Mouse (Mus musculus): Measurements from ENCODE around the gene Cmss1. TPM values are rescaled to one million over a fixed set of nuclear protein-coding genes. Genes with fewer than 3 reads are reported as not detected.
A peak's percentile ranks its signal among the peaks of the same experiment; 100 is the strongest.

Cmss1 gene
- polyA plus RNA-seq, 1 experiment from 2014 or later: 40.5 TPM

DNA sequence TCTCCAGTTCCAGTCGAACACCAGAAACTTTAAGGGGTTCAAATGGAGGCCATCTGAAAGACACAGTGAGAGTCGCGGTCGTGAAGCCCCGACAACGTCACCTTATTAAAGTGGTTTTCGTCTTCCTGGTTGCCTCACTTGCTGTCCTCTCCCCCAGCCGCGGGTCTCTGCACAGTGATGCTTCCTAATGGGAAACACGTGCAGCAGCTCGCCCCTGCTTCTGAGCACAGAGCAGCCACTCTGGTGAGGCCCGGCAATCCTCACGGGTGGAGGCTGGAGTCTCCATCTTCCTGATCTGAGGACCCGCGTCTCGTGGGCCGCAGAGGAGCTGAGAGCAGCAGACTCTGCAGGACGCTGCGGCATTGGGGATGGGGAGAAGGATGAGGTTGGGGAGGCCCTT, 302.9 kb downstream of the Cmss1 start:
- Histone ChIP-seq H3K27ac (no peak overlapping the region), H3K9me3 (replicated peaks) (no peaks in the 10 kb centered on the region), H3K27me3 (no peaks in the 10 kb centered on the region), H3K4me1 (peaks cover 6% of the 10 kb centered on the region; the same call in 1 of the 2 replicates), H3K36me3 (no peaks in the 10 kb centered on the region), H3K4me2 (replicated peaks) (peak overlapping the region; percentile 25; the same call in 1 of the 2 replicates), H3K4me3 (no peak overlapping the region), H3K9ac (no peak overlapping the region)
- no peak for ATAC-seq (ENCODE audit: low FRiP score)
- WGBS: 50% methylated on average over 19 of the region's 19 CpGs

DNA sequence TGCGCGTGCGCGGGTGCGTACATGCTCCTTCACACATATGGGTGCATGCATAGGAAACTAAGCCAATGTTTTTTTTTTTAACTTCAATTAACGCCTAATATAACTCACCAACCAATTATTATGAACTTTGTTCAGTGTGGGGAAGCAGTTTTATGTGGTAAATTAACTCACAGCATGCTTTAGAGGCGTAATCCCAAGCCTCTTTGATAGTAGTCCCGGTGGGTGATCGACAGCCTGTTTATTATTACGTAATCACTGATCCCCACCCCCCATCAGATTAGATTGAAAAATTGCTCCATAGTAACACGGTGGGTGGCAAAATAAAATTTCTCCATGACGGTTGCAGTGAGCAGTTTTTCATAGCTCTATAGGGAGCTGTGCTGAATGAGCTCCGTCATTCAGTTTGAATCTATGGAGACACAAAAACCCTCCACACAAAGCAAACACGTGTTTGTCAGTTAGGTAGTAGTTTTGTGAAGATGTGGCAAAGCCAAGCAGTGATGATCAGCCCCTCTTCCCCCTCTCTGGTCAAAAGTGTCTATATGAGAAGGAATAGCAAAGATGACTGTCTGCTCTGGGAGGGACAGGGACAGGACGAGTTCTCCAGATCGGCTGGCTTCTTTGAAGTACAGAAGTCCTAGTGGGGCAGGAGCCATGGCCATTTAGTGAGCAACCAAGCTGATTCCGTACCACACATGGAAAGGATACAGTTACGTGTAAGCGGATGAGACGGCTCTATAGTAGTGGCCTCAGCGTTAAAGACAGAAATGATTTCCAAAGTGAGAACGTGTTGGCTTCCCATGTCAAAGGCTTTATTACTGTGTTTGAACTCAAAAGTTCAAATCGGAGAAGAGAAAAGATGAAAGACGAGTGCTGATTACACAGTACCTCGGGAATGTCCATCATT, 303.6 kb downstream of the Cmss1 start:
- no peak overlapping the region for H3K27ac ChIP-seq
- 65% methylated on average over 25 of the region's 25 CpGs for WGBS
- 0 out of 2 replicates have a peak, but pooled peaks have one; percentile 29 for ATAC-seq (ENCODE audit: low FRiP score)

DNA sequence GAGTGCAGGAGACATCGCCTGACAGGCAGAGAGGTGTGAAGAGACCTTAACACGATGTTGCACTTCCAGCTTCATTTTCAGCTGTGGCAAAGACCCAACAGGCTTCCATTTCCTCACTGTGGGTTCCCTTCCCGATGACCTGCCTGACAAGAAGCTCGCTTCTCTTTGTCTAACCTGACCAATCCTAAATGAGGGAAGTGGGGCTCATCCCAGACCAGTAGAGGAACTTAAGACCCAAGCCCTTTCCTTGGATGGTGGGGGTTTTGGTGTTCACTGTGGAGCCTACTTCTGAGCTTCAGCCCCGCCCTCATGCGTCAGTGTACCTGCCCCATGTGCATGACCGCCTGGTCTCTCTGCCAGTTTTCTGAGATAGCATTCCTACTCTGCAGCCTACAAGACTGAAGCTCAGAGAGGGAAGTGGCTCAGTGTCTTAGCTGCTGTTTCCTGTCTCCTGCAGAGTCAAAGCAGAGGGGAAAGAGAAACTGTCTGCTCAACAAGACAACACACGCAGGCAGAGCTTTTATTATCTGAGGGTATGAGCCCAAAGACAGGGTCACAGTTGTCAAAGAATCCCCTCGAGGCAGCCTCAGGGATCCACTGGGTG, 305.1 kb downstream of the Cmss1 start:
- no peaks in the 10 kb centered on the region for H3K27me3 ChIP-seq
- H3K36me3 ChIP-seq: no peaks in the 10 kb centered on the region
- H3K27ac ChIP-seq: no peak overlapping the region
- no peak overlapping the region for H3K4me3 ChIP-seq
- H3K9ac ChIP-seq: no peak overlapping the region
- H3K4me1 ChIP-seq: peaks cover 6% of the 10 kb centered on the region; the same call in 1 of the 2 replicates
- H3K4me2 ChIP-seq (replicated peaks): no peak overlapping the region
- no peak for ATAC-seq (ENCODE audit: low FRiP score)
- 81% methylated on average over 9 of the region's 9 CpGs for WGBS
- no peaks in the 10 kb centered on the region for H3K9me3 ChIP-seq (replicated peaks)

More for the DNA sequence above, 303.6 kb downstream of the Cmss1 start:
- Histone ChIP-seq H3K36me3 (no peaks in the 10 kb centered on the region), H3K4me1 (peaks cover 6% of the 10 kb centered on the region; the same call in 1 of the 2 replicates), H3K9me3 (replicated peaks) (no peaks in the 10 kb centered on the region), H3K4me2 (replicated peaks) (0 out of 2 replicates have a peak overlapping the region, but pooled peaks have one; percentile 25), H3K4me3 (no peak overlapping the region), H3K27me3 (no peaks in the 10 kb centered on the region), H3K9ac (no peak overlapping the region)

DNA sequence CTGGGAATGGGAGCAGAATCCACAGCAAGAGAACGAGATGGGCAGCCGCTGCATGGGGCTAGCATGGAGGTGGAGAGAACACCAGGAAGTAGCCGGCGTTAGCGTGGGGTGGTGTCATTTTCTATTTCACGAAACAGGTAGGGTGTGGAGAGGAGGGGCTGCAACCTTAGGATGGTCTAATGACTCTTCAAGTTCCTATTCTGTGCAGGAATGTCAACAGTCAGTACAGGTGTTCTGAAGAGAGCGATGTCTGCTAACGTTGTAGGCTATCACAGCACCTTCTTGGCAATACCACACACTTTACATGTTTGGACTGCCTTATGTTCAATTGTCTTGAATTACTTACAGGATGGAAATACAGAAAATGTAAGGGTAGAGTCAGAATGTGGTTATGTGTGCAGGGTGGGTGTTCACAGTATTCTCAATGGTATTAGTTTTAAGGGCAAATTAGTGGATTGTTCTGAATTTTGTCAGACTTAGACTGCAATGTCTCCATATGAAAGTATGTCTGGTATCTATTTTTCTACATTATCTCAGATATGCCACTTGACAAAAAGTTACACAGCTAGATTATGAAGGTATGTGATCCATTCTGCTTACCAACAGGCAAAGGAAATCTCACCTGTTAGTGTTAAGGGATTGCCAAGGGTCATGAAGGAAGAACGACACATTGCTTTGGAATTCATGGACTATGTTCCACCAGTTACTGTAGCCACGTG, 311.3 kb downstream of the Cmss1 start:
- 85% methylated on average over 10 of the region's 10 CpGs for WGBS
- ATAC-seq (ENCODE audit: low FRiP score): no peak
- no peaks in the 10 kb centered on the region for H3K27me3 ChIP-seq

DNA sequence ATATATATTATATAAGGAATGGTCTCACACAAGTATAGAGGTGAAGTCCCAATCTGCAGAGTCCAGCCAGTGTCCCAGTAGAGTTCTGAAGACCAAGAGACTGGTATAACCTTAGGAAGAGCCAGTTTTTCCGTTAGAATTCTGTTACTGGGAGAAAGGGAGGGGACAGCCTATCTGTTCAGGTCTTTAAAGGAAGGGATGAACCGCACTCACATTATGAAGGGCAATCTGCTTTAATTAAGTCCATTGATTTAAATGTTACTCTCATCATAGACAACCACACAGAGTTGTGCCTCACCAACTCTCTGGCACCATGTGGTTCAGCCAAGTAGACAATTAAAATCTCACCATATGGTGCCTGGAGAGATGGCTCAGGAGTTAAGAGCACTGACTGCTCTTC, 313.9 kb downstream of the Cmss1 start, which contains the start of gene Tmem30c:
TSS of gene Tmem30c (minus strand) at position 101 of the 400 bp plus-strand sequence.
- Histone ChIP-seq H3K4me2 (replicated peaks) (no peak within 1 kb of the TSS), H3K9ac (no peak within 1 kb of the TSS), H3K27ac (no peak within 1 kb of the TSS), H3K27me3 (no peaks in the 10 kb centered on the region), H3K4me3 (no peak within 1 kb of the TSS), H3K4me1 (no peaks in the 10 kb centered on the region), H3K36me3 (no peaks in the 10 kb centered on the region), H3K9me3 (replicated peaks) (no peaks in the 10 kb centered on the region)
- no peak for ATAC-seq (ENCODE audit: low FRiP score)
- WGBS: 67% methylated on average over 2 of the region's 2 CpGs

More for the DNA sequence above, 311.3 kb downstream of the Cmss1 start:
- H3K36me3 ChIP-seq: no peaks in the 10 kb centered on the region
- no peaks in the 10 kb centered on the region for H3K9me3 ChIP-seq (replicated peaks)
- H3K4me1 ChIP-seq: no peaks in the 10 kb centered on the region
- H3K4me3 ChIP-seq: no peak overlapping the region
- H3K4me2 ChIP-seq (replicated peaks): no peak overlapping the region
- H3K27ac ChIP-seq: no peak overlapping the region
- H3K9ac ChIP-seq: no peak overlapping the region

DNA sequence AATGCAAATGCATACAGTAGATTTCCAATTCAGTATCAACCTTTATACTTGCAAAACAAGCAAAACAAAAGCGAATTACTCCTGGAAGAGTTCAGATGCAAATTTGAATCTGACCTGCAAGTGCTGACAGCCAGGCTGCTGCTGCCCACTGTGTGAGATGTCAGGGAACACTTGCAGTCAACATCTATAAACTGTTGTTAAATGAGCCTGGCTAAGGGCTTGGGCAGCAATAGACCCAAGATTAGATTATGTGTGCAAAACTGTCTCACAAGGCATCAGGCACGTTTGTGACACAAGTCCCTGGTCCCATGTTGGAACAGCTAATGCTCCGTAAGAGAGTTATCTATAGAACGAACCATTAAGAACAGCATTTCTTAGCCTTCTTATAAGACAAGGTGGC, 314.4 kb downstream of the Cmss1 start:
- H3K27ac ChIP-seq: no peak overlapping the region
- H3K9me3 ChIP-seq (replicated peaks): no peaks in the 10 kb centered on the region
- H3K4me2 ChIP-seq (replicated peaks): no peak overlapping the region
- no peaks in the 10 kb centered on the region for H3K27me3 ChIP-seq
- no peaks in the 10 kb centered on the region for H3K36me3 ChIP-seq
- no peak overlapping the region for H3K4me3 ChIP-seq
- no peak for ATAC-seq (ENCODE audit: low FRiP score)
- no peaks in the 10 kb centered on the region for H3K4me1 ChIP-seq
- H3K9ac ChIP-seq: no peak overlapping the region
- WGBS: 65% methylated on average over 4 of the region's 4 CpGs

DNA sequence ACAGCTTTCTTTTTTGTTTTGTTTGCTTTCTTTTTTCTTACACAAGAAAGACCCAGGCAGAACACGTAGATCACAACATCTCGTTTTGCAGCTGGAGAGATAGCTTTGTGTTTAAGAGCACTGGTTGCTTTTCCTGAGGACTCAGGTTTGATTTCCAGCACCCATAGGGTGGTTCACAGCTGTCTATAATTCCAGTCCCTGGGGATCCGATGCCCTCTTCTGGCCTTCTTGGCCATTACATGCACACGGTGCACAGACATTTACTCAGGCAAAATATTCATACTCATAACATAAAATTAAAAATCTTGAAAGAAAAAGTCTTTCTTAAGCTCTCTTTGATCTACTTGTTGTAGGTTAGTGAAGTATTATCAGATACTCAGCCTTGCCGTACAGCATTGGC, 315.0 kb downstream of the Cmss1 start:
- Histone ChIP-seq H3K36me3 (no peaks in the 10 kb centered on the region), H3K27ac (no peak overlapping the region), H3K9me3 (replicated peaks) (no peaks in the 10 kb centered on the region), H3K4me2 (replicated peaks) (no peak overlapping the region), H3K9ac (no peak overlapping the region), H3K4me3 (no peak overlapping the region), H3K27me3 (no peaks in the 10 kb centered on the region), H3K4me1 (no peaks in the 10 kb centered on the region)
- 93% methylated on average over 5 of the region's 5 CpGs for WGBS
- ATAC-seq (ENCODE audit: low FRiP score): no peak

DNA sequence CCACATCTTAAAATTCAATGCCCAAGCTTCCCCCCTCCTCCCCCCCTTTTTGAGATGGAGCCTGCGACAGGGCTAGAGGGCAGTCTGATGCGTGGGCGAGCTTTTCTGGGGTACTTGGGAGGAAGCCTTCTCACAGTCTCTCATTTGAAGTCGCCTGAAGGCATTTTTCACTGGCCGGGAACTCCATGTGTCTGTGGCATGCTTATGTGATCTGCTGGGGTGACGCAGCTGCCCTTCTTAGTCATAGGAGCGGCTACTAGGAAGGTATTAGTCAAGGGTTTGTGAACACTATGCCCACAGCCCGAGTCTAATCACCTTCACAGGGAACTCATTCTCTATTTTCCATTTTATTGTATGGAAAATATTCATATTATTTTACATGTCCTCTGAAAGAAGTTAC, 325.2 kb downstream of the Cmss1 start:
- Histone ChIP-seq H3K27me3 (no peaks in the 10 kb centered on the region), H3K4me1 (no peaks in the 10 kb centered on the region), H3K27ac (no peak overlapping the region), H3K4me3 (no peak overlapping the region), H3K4me2 (replicated peaks) (no peak overlapping the region), H3K9ac (no peak overlapping the region), H3K9me3 (replicated peaks) (no peaks in the 10 kb centered on the region), H3K36me3 (no peaks in the 10 kb centered on the region)
- ATAC-seq (ENCODE audit: low FRiP score): no peak
- WGBS: 73% methylated on average over 8 of the region's 8 CpGs

DNA sequence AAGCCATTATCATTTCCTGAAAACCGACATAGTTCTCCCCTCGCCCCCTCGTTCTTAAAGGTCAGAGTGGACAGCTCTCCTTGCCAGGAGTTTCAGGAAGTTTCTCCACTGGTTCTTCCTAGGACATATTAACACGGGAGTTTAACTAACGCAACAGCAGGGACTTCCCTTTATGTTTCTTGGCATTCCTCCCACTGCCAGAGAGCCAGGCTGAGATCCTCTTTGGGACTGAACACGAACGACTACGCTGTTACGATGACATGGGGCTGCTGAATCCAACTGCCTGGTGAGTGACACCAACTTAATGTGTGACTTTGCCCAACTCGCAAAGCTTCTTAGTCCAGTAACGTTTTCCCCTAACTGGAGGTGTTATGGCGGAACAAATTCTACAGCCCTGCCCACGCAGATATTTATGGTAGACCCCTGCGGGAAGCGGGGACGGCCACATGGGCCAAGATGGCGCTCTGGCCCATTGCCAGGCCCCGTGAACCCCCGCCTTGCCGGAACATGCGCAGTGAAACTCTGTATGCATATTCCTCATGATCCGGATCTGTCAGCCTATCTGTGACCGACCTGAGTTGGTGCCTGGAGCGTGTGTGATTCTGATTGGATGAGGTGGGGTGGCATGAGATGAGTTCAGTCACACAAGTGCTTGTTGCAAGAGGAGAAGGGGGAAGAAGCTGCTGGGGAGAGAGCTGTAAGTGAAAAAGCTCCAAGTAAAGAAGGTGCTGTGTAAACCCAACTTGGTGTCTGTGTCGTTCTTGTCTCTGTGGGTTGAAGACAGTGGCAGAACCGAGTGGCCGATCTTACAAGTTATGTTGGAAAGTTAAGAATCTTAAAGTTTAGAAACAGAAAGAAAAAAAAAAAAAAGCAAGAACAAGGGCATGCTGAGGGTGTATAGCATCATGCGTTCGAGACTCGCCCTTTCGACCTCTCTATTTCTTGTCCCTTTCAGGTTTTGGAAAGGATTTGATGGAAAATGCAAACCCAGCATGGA, 326.1 kb downstream of the Cmss1 start:
- Histone ChIP-seq H3K4me1 (no peaks in the 10 kb centered on the region), H3K4me2 (replicated peaks) (no peak overlapping the region), H3K9ac (no peak overlapping the region), H3K36me3 (no peaks in the 10 kb centered on the region), H3K27me3 (no peaks in the 10 kb centered on the region), H3K4me3 (no peak overlapping the region), H3K9me3 (replicated peaks) (no peaks in the 10 kb centered on the region), H3K27ac (no peak overlapping the region)
- ATAC-seq (ENCODE audit: low FRiP score): no peak
- WGBS: 91% methylated on average over 31 of the region's 31 CpGs

DNA sequence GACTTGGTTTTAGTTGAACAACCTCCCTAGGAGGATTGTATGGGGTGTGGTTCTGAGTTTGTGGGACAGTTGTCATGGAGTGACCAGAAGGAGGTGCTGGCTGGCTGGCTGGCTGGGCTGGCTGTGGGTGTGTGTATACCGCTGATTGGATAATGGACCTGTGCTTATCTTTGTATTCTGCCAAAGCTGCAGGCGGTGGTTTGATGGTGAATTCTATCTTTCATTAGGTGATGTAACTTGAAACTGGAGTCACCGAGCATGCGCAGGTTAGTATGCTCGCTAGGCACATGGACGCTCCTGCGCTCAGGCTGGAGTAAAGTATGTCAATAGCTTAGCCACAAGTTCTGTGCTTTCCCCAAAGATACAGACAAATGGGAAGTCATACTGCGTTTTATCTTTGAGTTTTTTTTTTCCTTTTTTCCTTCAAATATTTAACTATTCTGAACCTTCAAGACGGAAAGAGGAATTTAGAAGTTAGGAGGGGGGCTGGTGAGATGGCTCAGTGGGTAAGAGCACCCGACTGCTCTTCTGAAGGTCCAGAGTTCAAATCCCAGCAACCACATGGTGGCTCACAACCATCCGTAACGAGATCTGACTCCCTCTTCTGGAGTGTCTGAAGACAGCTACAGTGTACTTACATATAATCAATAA, 327.6 kb downstream of the Cmss1 start:
- no peak overlapping the region for H3K27ac ChIP-seq
- no peaks in the 10 kb centered on the region for H3K36me3 ChIP-seq
- 88% methylated on average over 10 of the region's 12 CpGs for WGBS
- H3K4me3 ChIP-seq: no peak overlapping the region
- no peak overlapping the region for H3K4me2 ChIP-seq (replicated peaks)
- ATAC-seq (ENCODE audit: low FRiP score): no peak
- no peak overlapping the region for H3K9ac ChIP-seq
- no peaks in the 10 kb centered on the region for H3K9me3 ChIP-seq (replicated peaks)
- H3K27me3 ChIP-seq: no peaks in the 10 kb centered on the region
- no peaks in the 10 kb centered on the region for H3K4me1 ChIP-seq

DNA sequence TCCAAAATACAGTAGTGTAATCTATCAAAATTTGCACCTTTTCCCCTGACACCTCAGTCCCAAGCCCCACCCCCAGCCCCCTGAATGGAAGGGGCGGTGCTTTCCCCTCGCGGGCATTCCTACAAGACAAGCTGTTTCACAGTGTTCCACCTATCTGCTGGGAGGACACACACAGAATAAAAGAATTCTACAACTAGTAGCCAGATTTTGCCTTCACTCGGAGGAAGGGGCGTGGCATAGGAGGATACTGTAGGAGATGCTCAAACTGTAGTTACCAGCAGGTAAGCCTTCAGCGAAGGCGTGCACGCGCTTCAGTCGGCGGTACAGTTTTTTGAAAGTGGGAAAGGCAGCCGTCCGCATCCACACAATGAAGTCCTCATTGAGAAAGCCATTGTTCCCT, 336.9 kb downstream of the Cmss1 start:
- no peaks in the 10 kb centered on the region for H3K36me3 ChIP-seq
- H3K27ac ChIP-seq: no peak overlapping the region
- no peaks in the 10 kb centered on the region for H3K9me3 ChIP-seq (replicated peaks)
- H3K9ac ChIP-seq: no peak overlapping the region
- no peaks in the 10 kb centered on the region for H3K27me3 ChIP-seq
- no peaks in the 10 kb centered on the region for H3K4me1 ChIP-seq
- ATAC-seq (ENCODE audit: low FRiP score): no peak
- 90% methylated on average over 13 of the region's 13 CpGs for WGBS
- no peak overlapping the region for H3K4me3 ChIP-seq
- no peak overlapping the region for H3K4me2 ChIP-seq (replicated peaks)

Data from hindbrain, embryonic 12.5 days (tissue).